Mouse (Mus musculus): ENCODE measurements around the gene Olfr1049. TPM values are rescaled to one million over a fixed set of nuclear protein-coding genes. Genes with fewer than 3 reads are reported as not detected.
"Not testable (repeated sequence)": the region's sequence is repeated elsewhere in the genome, so short reads cannot be mapped to it uniquely, and the experiment has no call there.

Gene Olfr1049
- polyA plus RNA-seq (2015; fragmentation: Nextera tagmentation; extraction: Ambion mirVana): not detected in 2 replicates

DNA sequence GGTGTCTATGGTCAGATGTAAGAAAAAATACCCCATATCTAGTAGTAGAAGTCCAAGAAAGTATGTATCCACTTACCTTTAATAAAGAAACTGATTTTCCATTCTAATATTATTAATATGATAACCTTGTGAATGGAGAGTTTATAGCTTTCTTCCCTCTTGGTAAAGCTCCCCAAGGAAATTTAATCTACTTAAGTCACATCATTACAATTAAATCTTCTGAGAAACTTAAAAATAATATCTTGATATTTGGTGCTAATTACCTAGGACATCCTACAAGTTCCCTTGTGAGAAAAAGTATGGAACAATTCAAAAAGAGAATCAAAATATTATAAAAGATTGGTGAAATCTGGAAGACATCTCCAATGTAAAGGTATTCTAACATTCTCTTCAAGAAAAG, at the start of gene Olfr1049:
TSS of gene Olfr1049 (minus strand) at position 101 of the 400 bp plus-strand sequence.
- ATAC-seq (ENCODE audit: low read depth); H3K27me3 ChIP-seq: not testable (repeated sequence)

DNA sequence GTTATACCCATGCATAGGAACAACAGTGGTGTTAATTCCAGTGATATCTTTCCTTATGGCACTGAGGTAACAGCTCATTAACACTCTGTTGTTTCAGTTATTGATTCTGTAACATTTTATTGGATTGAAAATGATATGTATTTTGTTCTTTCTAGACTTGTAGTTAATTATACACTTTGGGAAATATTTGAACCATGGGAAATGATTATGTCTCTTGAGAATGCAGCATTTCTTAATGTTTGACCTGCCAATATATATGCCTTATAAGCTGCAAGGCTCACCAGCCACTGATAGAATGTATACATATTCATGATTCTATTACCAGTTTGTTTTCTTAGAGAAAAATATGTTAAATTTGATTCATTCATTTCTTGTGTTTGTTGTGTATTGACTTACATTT, 34.0 kb upstream of the Olfr1049 start, which contains the start of gene Olfr1052:
TSS of gene Olfr1052 (plus strand) at position 301 of the 400 bp plus-strand sequence.
- no peak within 1 kb of the TSS for H3K4me2 ChIP-seq
- ATAC-seq (ENCODE audit: low read depth): no peak
- no peak for DNase-seq
- H3K4me1 ChIP-seq (replicated peaks): no peaks in the 10 kb centered on the region
- no peak within 1 kb of the TSS for H3K9ac ChIP-seq
- no peak within 1 kb of the TSS for H3K27ac ChIP-seq
- no peaks in the 10 kb centered on the region for H3K9me3 ChIP-seq (replicated peaks)
- no peak within 1 kb of the TSS for H3K4me3 ChIP-seq (replicated peaks)
- H3K27me3 ChIP-seq: no peaks in the 10 kb centered on the region
- H3K36me3 ChIP-seq: no peaks in the 10 kb centered on the region

More for the DNA sequence above, at the start of gene Olfr1049:
- H3K4me2 ChIP-seq; DNase-seq; H3K9me3 ChIP-seq (replicated peaks); H3K27ac ChIP-seq; H3K9ac ChIP-seq; H3K36me3 ChIP-seq; H3K4me1 ChIP-seq (replicated peaks); H3K4me3 ChIP-seq (replicated peaks): not testable (repeated sequence)

- H3K27ac ChIP-seq; H3K27me3 ChIP-seq; H3K9ac ChIP-seq; H3K4me2 ChIP-seq; DNase-seq; H3K4me3 ChIP-seq (replicated peaks); H3K9me3 ChIP-seq (replicated peaks); ATAC-seq (ENCODE audit: low read depth); H3K36me3 ChIP-seq; H3K4me1 ChIP-seq (replicated peaks): not testable (repeated sequence)
Observed at GRCm38 (mm10) chr2:86278988-86279387, 20.9 kb upstream of the Olfr1049 start, which contains the start of gene Olfr1051. Olfr1051 (minus strand) TSS chr2:86279088.

DNA sequence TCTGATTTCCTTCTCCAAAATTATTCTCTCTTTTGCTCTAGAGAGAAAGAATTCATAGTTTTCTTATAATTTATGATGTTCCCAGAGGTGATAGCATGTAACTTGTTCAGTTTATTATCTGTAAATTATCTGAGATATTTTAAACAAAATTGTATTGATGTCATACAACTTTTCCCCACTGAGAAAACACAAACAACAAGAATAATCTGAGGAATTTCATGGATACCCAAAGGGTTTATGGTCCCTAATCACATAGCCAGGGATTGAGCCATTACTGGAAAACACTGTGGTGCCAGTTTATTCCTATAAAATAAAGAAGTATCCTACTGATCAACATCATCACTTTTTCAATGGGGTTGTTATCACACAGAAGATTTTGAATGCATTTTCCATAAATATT, 17.9 kb downstream of the Olfr1049 start, which contains the start of gene Olfr1048:
TSS of gene Olfr1048 (minus strand) at position 101 of the 400 bp plus-strand sequence.
- H3K36me3 ChIP-seq: no peaks in the 10 kb centered on the region
- H3K4me3 ChIP-seq (replicated peaks): no peak within 1 kb of the TSS
- DNase-seq: no peak
- H3K9me3 ChIP-seq (replicated peaks): no peaks in the 10 kb centered on the region
- no peaks in the 10 kb centered on the region for H3K27me3 ChIP-seq
- no peak within 1 kb of the TSS for H3K4me2 ChIP-seq
- ATAC-seq (ENCODE audit: low read depth): no peak
- H3K4me1 ChIP-seq (replicated peaks): no peaks in the 10 kb centered on the region
- no peak within 1 kb of the TSS for H3K27ac ChIP-seq
- no peak within 1 kb of the TSS for H3K9ac ChIP-seq

- Histone ChIP-seq H3K27ac (no peak within 1 kb of the TSS), H3K27me3 (no peaks in the 10 kb centered on the region), H3K36me3 (no peaks in the 10 kb centered on the region), H3K9me3 (replicated peaks) (no peaks in the 10 kb centered on the region), H3K4me1 (replicated peaks) (no peaks in the 10 kb centered on the region), H3K4me2 (no peak within 1 kb of the TSS), H3K9ac (no peak within 1 kb of the TSS), H3K4me3 (replicated peaks) (no peak within 1 kb of the TSS)
- no peak for ATAC-seq (ENCODE audit: low read depth)
- 69% methylated on average over 1 of the region's 1 CpGs for WGBS (ENCODE audit: insufficient replicate concordance)
- no peak for DNase-seq
Observed at GRCm38 (mm10) chr2:86231301-86231700, 26.8 kb downstream of the Olfr1049 start, which contains the start of gene Olfr1047. Olfr1047 (minus strand) TSS chr2:86231401.

- WGBS (ENCODE audit: insufficient replicate concordance): 45% methylated on average over 2 of the region's 2 CpGs
- Histone ChIP-seq H3K4me3 (replicated peaks) (no peak within 1 kb of the TSS), H3K4me2 (no peak within 1 kb of the TSS), H3K9ac (no peak within 1 kb of the TSS), H3K27ac (no peak within 1 kb of the TSS), H3K9me3 (replicated peaks) (no peaks in the 10 kb centered on the region), H3K27me3 (no peaks in the 10 kb centered on the region), H3K36me3 (no peaks in the 10 kb centered on the region), H3K4me1 (replicated peaks) (no peaks in the 10 kb centered on the region)
- no peak for DNase-seq
- ATAC-seq (ENCODE audit: low read depth): no peak
Observed at GRCm38 (mm10) chr2:86219214-86219613, 38.9 kb downstream of the Olfr1049 start, which contains the start of gene Olfr1046. Olfr1046 (minus strand) TSS chr2:86219314.

Other genes starting within 250 kb of the Olfr1049 start
- gene Olfr1033, start 237.7 kb downstream of the Olfr1049 start, polyA plus RNA-seq (2015; fragmentation: Nextera tagmentation; extraction: Ambion mirVana): 0.16 and 0.41 TPM in 2 replicates
- gene Olfr1034, start 212.5 kb downstream of the Olfr1049 start, polyA plus RNA-seq (2015; fragmentation: Nextera tagmentation; extraction: Ambion mirVana): not detected in 2 replicates
- gene Olfr1036, start 184.3 kb downstream of the Olfr1049 start, polyA plus RNA-seq (2015; fragmentation: Nextera tagmentation; extraction: Ambion mirVana): not detected in 2 replicates
- gene Olfr1037, start 170.9 kb downstream of the Olfr1049 start, polyA plus RNA-seq (2015; fragmentation: Nextera tagmentation; extraction: Ambion mirVana): not detected in 2 replicates
- gene Olfr1039, start 122.4 kb downstream of the Olfr1049 start, polyA plus RNA-seq (2015; fragmentation: Nextera tagmentation; extraction: Ambion mirVana): not detected in 2 replicates
- not detected in 2 replicates for gene Olfr1040, start 111.6 kb downstream of the Olfr1049 start, polyA plus RNA-seq (2015; fragmentation: Nextera tagmentation; extraction: Ambion mirVana)
- gene Olfr1042, start 96.5 kb downstream of the Olfr1049 start, polyA plus RNA-seq (2015; fragmentation: Nextera tagmentation; extraction: Ambion mirVana): not detected in 2 replicates
- not detected in 2 replicates for gene Olfr1043, start 90.8 kb downstream of the Olfr1049 start, polyA plus RNA-seq (2015; fragmentation: Nextera tagmentation; extraction: Ambion mirVana)
- not detected in 2 replicates for gene Olfr1044, start 80.5 kb downstream of the Olfr1049 start, polyA plus RNA-seq (2015; fragmentation: Nextera tagmentation; extraction: Ambion mirVana)
- not detected in 2 replicates for gene Olfr52, start 72.6 kb downstream of the Olfr1049 start, polyA plus RNA-seq (2015; fragmentation: Nextera tagmentation; extraction: Ambion mirVana)
- gene Olfr1045, start 55.3 kb downstream of the Olfr1049 start, polyA plus RNA-seq (2015; fragmentation: Nextera tagmentation; extraction: Ambion mirVana): not detected in 2 replicates
- not detected in 2 replicates for gene Olfr1046, start 39.0 kb downstream of the Olfr1049 start, polyA plus RNA-seq (2015; fragmentation: Nextera tagmentation; extraction: Ambion mirVana)
- not detected in 2 replicates for gene Olfr1047, start 26.9 kb downstream of the Olfr1049 start, polyA plus RNA-seq (2015; fragmentation: Nextera tagmentation; extraction: Ambion mirVana)
- not detected in 2 replicates for gene Olfr1048, start 18.0 kb downstream of the Olfr1049 start, polyA plus RNA-seq (2015; fragmentation: Nextera tagmentation; extraction: Ambion mirVana)
- gene Olfr1051, start 20.8 kb upstream of the Olfr1049 start, polyA plus RNA-seq (2015; fragmentation: Nextera tagmentation; extraction: Ambion mirVana): not detected in 2 replicates
- gene Olfr1052, start 34.1 kb upstream of the Olfr1049 start, polyA plus RNA-seq (2015; fragmentation: Nextera tagmentation; extraction: Ambion mirVana): not detected in 2 replicates
- not detected in 2 replicates for gene Olfr1053, start 57.0 kb upstream of the Olfr1049 start, polyA plus RNA-seq (2015; fragmentation: Nextera tagmentation; extraction: Ambion mirVana)
- not detected in 2 replicates for gene Olfr1054, start 77.1 kb upstream of the Olfr1049 start, polyA plus RNA-seq (2015; fragmentation: Nextera tagmentation; extraction: Ambion mirVana)
- not detected in 2 replicates for gene Olfr1055, start 92.0 kb upstream of the Olfr1049 start, polyA plus RNA-seq (2015; fragmentation: Nextera tagmentation; extraction: Ambion mirVana)
- not detected in 2 replicates for gene Olfr1056, start 104.1 kb upstream of the Olfr1049 start, polyA plus RNA-seq (2015; fragmentation: Nextera tagmentation; extraction: Ambion mirVana)
- gene Olfr1057, start 120.1 kb upstream of the Olfr1049 start, polyA plus RNA-seq (2015; fragmentation: Nextera tagmentation; extraction: Ambion mirVana): not detected in 2 replicates
- gene Olfr1058, start 130.2 kb upstream of the Olfr1049 start, polyA plus RNA-seq (2015; fragmentation: Nextera tagmentation; extraction: Ambion mirVana): not detected in 2 replicates
- gene Olfr1061, start 155.7 kb upstream of the Olfr1049 start, polyA plus RNA-seq (2015; fragmentation: Nextera tagmentation; extraction: Ambion mirVana): not detected in 2 replicates
- gene Olfr1062, start 168.4 kb upstream of the Olfr1049 start, polyA plus RNA-seq (2015; fragmentation: Nextera tagmentation; extraction: Ambion mirVana): not detected in 2 replicates
- gene Olfr1065, start 192.3 kb upstream of the Olfr1049 start, polyA plus RNA-seq (2015; fragmentation: Nextera tagmentation; extraction: Ambion mirVana): not detected in 2 replicates
- gene Olfr1066, start 197.9 kb upstream of the Olfr1049 start, polyA plus RNA-seq (2015; fragmentation: Nextera tagmentation; extraction: Ambion mirVana): not detected in 2 replicates
- not detected in 2 replicates for gene Olfr228, start 229.1 kb upstream of the Olfr1049 start, polyA plus RNA-seq (2015; fragmentation: Nextera tagmentation; extraction: Ambion mirVana)